Mouse (Mus musculus): ENCODE data around the gene Vax2.

Gene Vax2

GRCm38 (mm10) chr6:83750171-83750684 lies 39.2 kb downstream of the Vax2 start:
- in situ Hi-C loops (cut with MboI, MseI) = no loop called here

- in situ Hi-C loops (cut with MboI, MseI) = no loop called here
These were observed 45.0 kb downstream of the Vax2 start for GRCm38 (mm10) chr6:83756051-83756450.

GRCm38 (mm10) chr6:83762344-83762743 lies 51.3 kb downstream of the Vax2 start, which contains the start of gene Ankrd53:
TSS of gene Ankrd53 (plus strand) at chr6:83762644.
- in situ Hi-C loops (cut with MboI, MseI) = no loop called here

GRCm38 (mm10) chr6:83762880-83763431 lies 51.9 kb downstream of the Vax2 start:
- in situ Hi-C loops (cut with MboI, MseI) = no loop called here

GRCm38 (mm10) chr6:83766982-83767381 lies 55.9 kb downstream of the Vax2 start:
- in situ Hi-C loops (cut with MboI, MseI) = no loop called here

- in situ Hi-C loops (cut with MboI, MseI) = no loop called here
These were observed 57.4 kb downstream of the Vax2 start for GRCm38 (mm10) chr6:83768485-83768884.

- in situ Hi-C loops (cut with MboI, MseI) = no loop called here
These were observed 63.1 kb downstream of the Vax2 start for GRCm38 (mm10) chr6:83774126-83774525.

GRCm38 (mm10) chr6:83774781-83775563 lies 63.9 kb downstream of the Vax2 start:
- in situ Hi-C loops (cut with MboI, MseI) = no loop called here

GRCm38 (mm10) chr6:83775638-83776293 lies 64.7 kb downstream of the Vax2 start, which contains the start of gene Tex261:
TSS of gene Tex261 (minus strand) at chr6:83775813.
- in situ Hi-C loops (cut with MboI, MseI) = no loop called here

- in situ Hi-C loops (cut with MboI, MseI) = no loop called here
These were observed 67.2 kb downstream of the Vax2 start for GRCm38 (mm10) chr6:83778306-83778705.

GRCm38 (mm10) chr6:83779026-83779425 lies 68.0 kb downstream of the Vax2 start:
- in situ Hi-C loops (cut with MboI, MseI) = no loop called here

- in situ Hi-C loops (cut with MboI, MseI) = no loop called here
These were observed 75.4 kb downstream of the Vax2 start for GRCm38 (mm10) chr6:83786426-83786825.

Measured in T-helper 17 cell (primary cell).